Mouse (Mus musculus) heart, embryonic 12.5 days (tissue): Measurements from ENCODE around the gene Arhgap28. TPM values are rescaled to one million over a fixed set of nuclear protein-coding genes. Genes with fewer than 3 reads are reported as not detected.

Experiments
- ATAC-seq: fragments of 200-750 bp; cut with Nextera tagmentation; 2 replicates; pipeline ENCODE4 v1.8.0; 2017; ENCODE audit warnings: moderate TSS enrichment, moderate library complexity; ENCODE audit not compliant: insufficient number of reproducible peaks, low FRiP score
- H3K27ac ChIP-seq: fragments of 300-500 bp; sonication (generic); 2 replicates; pipeline ENCODE4 v1.5.1; 2016; ENCODE audit warnings: mild to moderate bottlenecking, moderate library complexity; ENCODE audit not compliant: poor library complexity, severe bottlenecking
- H3K27me3 ChIP-seq: fragments of 300-500 bp; sonication (generic); replicated peaks from 2 replicates; pipeline ENCODE4 v1.6.1; 2016; ENCODE audit warnings: mild to moderate bottlenecking, moderate library complexity
- H3K36me3 ChIP-seq: fragments of 300-500 bp; sonication (generic); 2 replicates; pipeline ENCODE4 v1.6.1; 2016; ENCODE audit warnings: mild to moderate bottlenecking, moderate library complexity
- H3K4me1 ChIP-seq: fragments of 300-500 bp; sonication (generic); replicated peaks from 2 replicates; pipeline ENCODE4 v1.6.1; 2016; ENCODE audit warnings: mild to moderate bottlenecking
- H3K4me2 ChIP-seq: fragments of 300-500 bp; sonication (generic); 2 replicates; pipeline ENCODE4 v1.6.1; 2016; ENCODE audit warnings: mild to moderate bottlenecking, moderate library complexity
- H3K4me3 ChIP-seq: fragments of 300-500 bp; sonication (generic); 2 replicates; pipeline ENCODE4 v1.5.1; 2016; ENCODE audit warnings: mild to moderate bottlenecking
- H3K9ac ChIP-seq: fragments of 300-500 bp; sonication (generic); 2 replicates; pipeline ENCODE4 v1.6.1; 2016; ENCODE audit warnings: mild to moderate bottlenecking, moderate library complexity
- H3K9me3 ChIP-seq: fragments of 300-500 bp; sonication (generic); replicated peaks from 2 replicates; pipeline ENCODE4 v1.6.1; 2016; ENCODE audit warnings: mild to moderate bottlenecking, moderate library complexity
- WGBS: fragments of 180-500 bp; shearing (Covaris S2); methylation state at CpG from one replicate; pipeline ENCODE4 v1.1.7; 2016; 5-methylcytosine and 5-hydroxymethylcytosine counted together
- polyA plus RNA-seq: library from polyadenylated mRNA; unstranded; fragments of >200 nt; fragmentation: Nextera tagmentation; extraction: Ambion mirVana; gene quantifications from 2 replicates; pipeline ENCODE4 v1.2.1, GENCODE M21; 2016

Arhgap28 gene
- polyA plus RNA-seq, 1 experiment from 2014 or later = 25.4 TPM

DNA sequence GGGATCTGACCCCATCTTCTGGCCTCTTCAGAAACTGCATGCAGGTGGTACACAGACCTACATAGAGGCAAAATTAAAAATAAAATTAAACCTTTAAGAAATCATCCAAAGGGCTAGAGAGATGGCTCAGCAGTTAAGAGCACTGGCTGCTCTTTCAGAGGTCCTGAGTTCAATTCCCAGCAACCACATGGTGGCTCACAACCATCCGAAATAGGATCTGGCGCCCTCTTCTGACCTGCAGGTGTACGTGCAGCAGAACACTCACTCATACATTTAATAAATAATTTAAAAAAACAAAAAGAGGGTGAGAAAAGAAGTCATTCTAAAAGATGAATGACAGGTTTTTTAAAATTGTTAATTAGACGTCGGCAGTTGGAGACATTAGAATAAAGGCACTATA lies 6.1 kb upstream of the Arhgap28 start:
- H3K36me3 ChIP-seq = no peaks in the 10 kb centered on the region
- peaks cover 7% of the 10 kb centered on the region for H3K4me1 ChIP-seq
- WGBS = 92% methylated on average over 5 of the region's 5 CpGs
- H3K9ac ChIP-seq = no peak overlapping the region
- peaks cover 15% of the 10 kb centered on the region for H3K9me3 ChIP-seq
- H3K27me3 ChIP-seq = no peaks in the 10 kb centered on the region
- no peak overlapping the region for H3K4me3 ChIP-seq
- ATAC-seq = no peak
- no peak overlapping the region for H3K27ac ChIP-seq
- H3K4me2 ChIP-seq = no peak overlapping the region

DNA sequence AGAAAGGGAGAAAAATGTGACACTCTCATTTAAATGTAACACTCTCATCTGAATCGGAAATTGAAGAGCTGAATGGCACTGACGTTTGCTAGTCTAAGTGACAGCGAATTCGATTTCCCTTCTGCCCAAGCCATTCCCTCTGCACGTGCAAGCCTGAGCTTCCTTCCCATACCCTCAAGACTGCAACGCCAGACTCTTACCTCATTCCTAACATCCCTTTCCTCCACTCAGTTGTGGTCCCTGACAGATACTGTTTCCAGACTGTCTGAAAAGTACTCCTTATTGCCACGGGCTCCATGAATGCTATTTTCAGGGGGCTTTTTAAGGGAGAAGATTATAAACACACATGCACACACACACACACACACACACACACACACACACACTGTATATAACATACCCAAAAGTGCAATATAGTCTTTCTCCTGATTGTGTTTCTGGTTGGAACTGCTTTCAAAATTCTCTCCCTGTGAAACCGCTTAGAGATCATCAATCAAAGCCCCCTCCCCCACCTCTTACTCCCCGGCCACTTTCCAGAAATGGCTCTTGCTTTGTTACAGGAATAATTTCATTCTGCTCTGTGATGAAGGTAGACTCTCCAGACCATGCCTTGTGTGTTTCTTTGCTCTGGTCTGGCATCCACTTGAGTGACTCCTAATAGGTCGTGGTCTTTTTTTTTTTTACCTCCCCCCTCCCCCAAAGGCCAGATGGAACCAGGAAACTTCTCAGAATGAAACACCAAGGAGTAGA lies 836 bp upstream of the Arhgap28 start:
- 5% methylated on average over 10 of the region's 10 CpGs for WGBS
- Histone ChIP-seq H3K4me3 (peak overlapping the region; percentile 86), H3K4me2 (peak overlapping the region; percentile 81), H3K27ac (peak overlapping the region; percentile 94), H3K9me3 (peaks cover 6% of the 10 kb centered on the region; the same call in 1 of the 2 replicates), H3K27me3 (no peaks in the 10 kb centered on the region), H3K9ac (peak overlapping the region; percentile 76; the same call in 1 of the 2 replicates), H3K4me1 (peaks cover 24% of the 10 kb centered on the region), H3K36me3 (no peaks in the 10 kb centered on the region)
- peak; percentile 55 for ATAC-seq

- peak overlapping the region; percentile 4; the same call in 1 of the 2 replicates for H3K27ac ChIP-seq
- no peaks in the 10 kb centered on the region for H3K36me3 ChIP-seq
- peak overlapping the region; percentile 86 for H3K4me3 ChIP-seq
- 34% methylated on average over 17 of the region's 17 CpGs for WGBS
- H3K4me1 ChIP-seq = peaks cover 29% of the 10 kb centered on the region
- H3K9ac ChIP-seq = no peak overlapping the region
- ATAC-seq = no peak
- H3K9me3 ChIP-seq = peaks cover 3% of the 10 kb centered on the region; the same call in 1 of the 2 replicates
- peak overlapping the region; percentile 81 for H3K4me2 ChIP-seq
- H3K27me3 ChIP-seq = no peaks in the 10 kb centered on the region
Measured at GRCm38 (mm10) chr17:68002608-68003595, 1.0 kb downstream of the Arhgap28 start.

GRCm38 (mm10) chr17:67999801-68000200 lies 4.1 kb downstream of the Arhgap28 start:
- H3K4me2 ChIP-seq = no peak overlapping the region
- no peaks in the 10 kb centered on the region for H3K9me3 ChIP-seq
- H3K9ac ChIP-seq = no peak overlapping the region
- no peaks in the 10 kb centered on the region for H3K36me3 ChIP-seq
- no peak for ATAC-seq
- H3K27me3 ChIP-seq = no peaks in the 10 kb centered on the region
- no peak overlapping the region for H3K4me3 ChIP-seq
- no peak overlapping the region; the same call in 1 of the 2 replicates for H3K27ac ChIP-seq
- 30% methylated on average over 8 of the region's 8 CpGs for WGBS
- H3K4me1 ChIP-seq = peaks cover 42% of the 10 kb centered on the region

DNA sequence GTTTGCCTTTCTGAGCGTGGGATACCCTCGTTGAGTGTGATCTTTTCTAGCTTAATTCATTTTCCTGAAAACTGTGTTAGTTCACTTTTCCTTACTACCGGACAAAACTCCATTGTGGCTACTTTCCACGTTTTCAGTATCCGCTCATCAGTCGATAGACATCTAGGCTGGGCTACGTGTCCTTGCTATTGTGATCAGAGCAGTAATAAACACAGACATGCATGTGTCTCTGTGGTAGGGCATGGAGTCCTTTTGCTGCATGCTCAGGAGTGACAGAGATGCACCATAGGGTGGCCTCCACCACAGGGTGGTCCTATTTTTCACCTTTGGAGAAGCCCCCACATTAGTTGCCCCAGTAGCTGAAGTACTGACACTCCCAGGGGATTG lies 7.2 kb downstream of the Arhgap28 start:
- Histone ChIP-seq H3K36me3 (0 out of 2 replicates have a peak, but pooled peaks cover 3% of the 10 kb centered on the region), H3K9me3 (no peaks in the 10 kb centered on the region), H3K4me1 (peaks cover 38% of the 10 kb centered on the region), H3K27ac (peak overlapping the region; percentile 56; the same call in 1 of the 2 replicates), H3K4me2 (peak overlapping the region; percentile 38; the same call in 1 of the 2 replicates), H3K4me3 (no peak overlapping the region), H3K9ac (no peak overlapping the region), H3K27me3 (no peaks in the 10 kb centered on the region)
- WGBS = 69% methylated on average over 7 of the region's 7 CpGs
- no peak for ATAC-seq

- 0 out of 2 replicates have a peak overlapping the region, but pooled peaks have one; percentile 21 for H3K4me3 ChIP-seq
Measured at GRCm38 (mm10) chr17:67996097-67996768, 7.7 kb downstream of the Arhgap28 start.

GRCm38 (mm10) chr17:67995277-67995819 lies 8.6 kb downstream of the Arhgap28 start:
- H3K4me1 ChIP-seq = peaks cover 37% of the 10 kb centered on the region
- WGBS = 62% methylated on average over 2 of the region's 2 CpGs
- no peak for ATAC-seq

More at GRCm38 (mm10) chr17:67996097-67996768, 7.7 kb downstream of the Arhgap28 start:
- peak overlapping the region; percentile 38 for H3K4me2 ChIP-seq
- H3K36me3 ChIP-seq = 0 out of 2 replicates have a peak, but pooled peaks cover 3% of the 10 kb centered on the region
- H3K9me3 ChIP-seq = no peaks in the 10 kb centered on the region
- ATAC-seq = peak; percentile 61
- no peaks in the 10 kb centered on the region for H3K27me3 ChIP-seq
- peaks cover 38% of the 10 kb centered on the region for H3K4me1 ChIP-seq
- no peak overlapping the region for H3K9ac ChIP-seq
- WGBS = 6% methylated on average over 14 of the region's 14 CpGs
- H3K27ac ChIP-seq = peak overlapping the region; percentile 56; the same call in 1 of the 2 replicates

DNA sequence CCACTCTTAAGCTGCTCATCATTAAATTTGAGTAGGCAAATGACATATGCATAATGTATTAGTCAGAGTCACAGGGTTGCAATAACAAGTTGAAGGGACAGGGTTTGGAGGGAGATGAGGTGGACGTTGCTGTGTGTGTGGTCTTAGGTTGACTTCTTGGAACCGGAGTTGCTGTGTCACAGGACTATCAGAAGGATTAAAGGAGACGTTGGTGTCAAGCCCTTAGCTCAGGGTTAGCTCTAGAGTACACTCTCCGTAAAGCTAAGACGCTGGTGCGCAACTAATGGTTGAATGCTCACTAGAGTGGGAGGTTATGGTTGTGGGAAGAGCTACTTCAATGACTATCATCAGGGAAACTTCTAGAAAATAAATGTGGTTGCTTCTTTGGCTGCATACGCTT lies 9.1 kb downstream of the Arhgap28 start:
- no peak for ATAC-seq
- no peak overlapping the region for H3K4me3 ChIP-seq
- no peaks in the 10 kb centered on the region for H3K9me3 ChIP-seq
- no peak overlapping the region for H3K9ac ChIP-seq
- H3K4me1 ChIP-seq = peaks cover 37% of the 10 kb centered on the region
- H3K4me2 ChIP-seq = no peak overlapping the region
- 65% methylated on average over 7 of the region's 7 CpGs for WGBS
- H3K27me3 ChIP-seq = no peaks in the 10 kb centered on the region
- no peak overlapping the region for H3K27ac ChIP-seq
- 0 out of 2 replicates have a peak, but pooled peaks cover 3% of the 10 kb centered on the region for H3K36me3 ChIP-seq

More at GRCm38 (mm10) chr17:67995277-67995819, 8.6 kb downstream of the Arhgap28 start:
- H3K9ac ChIP-seq = no peak overlapping the region
- 0 out of 2 replicates have a peak, but pooled peaks cover 3% of the 10 kb centered on the region for H3K36me3 ChIP-seq
- no peaks in the 10 kb centered on the region for H3K9me3 ChIP-seq
- no peak overlapping the region for H3K27ac ChIP-seq
- H3K27me3 ChIP-seq = no peaks in the 10 kb centered on the region
- H3K4me2 ChIP-seq = peak overlapping the region; percentile 29
- H3K4me3 ChIP-seq = no peak overlapping the region

- H3K9ac ChIP-seq = no peak overlapping the region
- no peaks in the 10 kb centered on the region for H3K27me3 ChIP-seq
- no peak overlapping the region for H3K4me2 ChIP-seq
- no peak overlapping the region for H3K27ac ChIP-seq
- H3K4me3 ChIP-seq = no peak overlapping the region
- no peak for ATAC-seq
- H3K4me1 ChIP-seq = peaks cover 44% of the 10 kb centered on the region
- WGBS = 87% methylated on average over 2 of the region's 2 CpGs
- H3K9me3 ChIP-seq = no peaks in the 10 kb centered on the region
- 0 out of 2 replicates have a peak, but pooled peaks cover 3% of the 10 kb centered on the region for H3K36me3 ChIP-seq
Measured at GRCm38 (mm10) chr17:67993371-67994045, 10.4 kb downstream of the Arhgap28 start.

GRCm38 (mm10) chr17:67989716-67990115 lies 14.2 kb downstream of the Arhgap28 start:
- Histone ChIP-seq H3K4me1 (peaks cover 33% of the 10 kb centered on the region), H3K27ac (peak overlapping the region; percentile 58), H3K27me3 (no peaks in the 10 kb centered on the region), H3K9me3 (0 out of 2 replicates have a peak, but pooled peaks cover 2% of the 10 kb centered on the region), H3K9ac (no peak overlapping the region), H3K4me3 (no peak overlapping the region), H3K36me3 (0 out of 2 replicates have a peak, but pooled peaks cover 3% of the 10 kb centered on the region), H3K4me2 (peak overlapping the region; percentile 53)
- ATAC-seq = no peak
- 14% methylated on average over 5 of the region's 5 CpGs for WGBS
